Mouse (Mus musculus): Measurements from ENCODE around the gene Gm49450. TPM values are rescaled to one million over a fixed set of nuclear protein-coding genes. Genes with fewer than 3 reads are reported as not detected.
"Not testable (repeated sequence)": the region's sequence is repeated elsewhere in the genome, so short reads cannot be mapped to it uniquely, and the experiment has no call there.

Gene Gm49450
- total RNA-seq, 2 experiments from 2014 or later, result not detected

- DNase-seq (ENCODE audit: low spot score in 2 of 2), result no peak
Observed at GRCm38 (mm10) chr15:98957475-98957874, 4.1 kb upstream of the Gm49450 start.

GRCm38 (mm10) chr15:98956000-98956399, 2.6 kb upstream of the Gm49450 start:
- DNase-seq (ENCODE audit: low spot score in 2 of 2), result no peak

GRCm38 (mm10) chr15:98955324-98955723, 2.0 kb upstream of the Gm49450 start:
- DNase-seq (ENCODE audit: low spot score in 2 of 2), result no peak

- peak in 1 of 2 experiments; percentile 60 for DNase-seq (ENCODE audit: low spot score in 2 of 2)
Observed at GRCm38 (mm10) chr15:98954425-98955253, 1.3 kb upstream of the Gm49450 start.

- peak in 1 of 2 experiments; percentile 63 for DNase-seq (ENCODE audit: low spot score in 2 of 2)
Observed at GRCm38 (mm10) chr15:98952751-98953400, 475 bp downstream of the Gm49450 start.

GRCm38 (mm10) chr15:98952063-98952455, 1.3 kb downstream of the Gm49450 start:
- no peak for DNase-seq (ENCODE audit: low spot score in 2 of 2)

GRCm38 (mm10) chr15:98951122-98952062, 2.0 kb downstream of the Gm49450 start:
- DNase-seq (ENCODE audit: low spot score in 2 of 2), result not testable (repeated sequence)

GRCm38 (mm10) chr15:98949607-98949892, 3.8 kb downstream of the Gm49450 start:
- DNase-seq (ENCODE audit: low spot score in 2 of 2), result no peak

GRCm38 (mm10) chr15:98948857-98949606, 4.3 kb downstream of the Gm49450 start:
- DNase-seq (ENCODE audit: low spot score in 2 of 2), result no peak

- DNase-seq (ENCODE audit: low spot score in 2 of 2), result no peak
Observed at GRCm38 (mm10) chr15:98948382-98948781, 5.0 kb downstream of the Gm49450 start.

GRCm38 (mm10) chr15:98947884-98948283, 5.5 kb downstream of the Gm49450 start:
- no peak for DNase-seq (ENCODE audit: low spot score in 2 of 2)

GRCm38 (mm10) chr15:98943133-98943532, 10.2 kb downstream of the Gm49450 start:
- DNase-seq (ENCODE audit: low spot score in 2 of 2), result no peak

- DNase-seq (ENCODE audit: low spot score in 2 of 2), result no peak
Observed at GRCm38 (mm10) chr15:98942081-98942480, 11.3 kb downstream of the Gm49450 start.

GRCm38 (mm10) chr15:98941539-98941938, 11.8 kb downstream of the Gm49450 start:
- no peak for DNase-seq (ENCODE audit: low spot score in 2 of 2)

GRCm38 (mm10) chr15:98940816-98941215, 12.5 kb downstream of the Gm49450 start:
- DNase-seq (ENCODE audit: low spot score in 2 of 2), result no peak

GRCm38 (mm10) chr15:98934217-98934839, 19.0 kb downstream of the Gm49450 start, which contains the start of gene Tuba1b:
TSS of gene Tuba1b (minus strand) at chr15:98934565.
- peak; percentile 92 to 94 for DNase-seq (ENCODE audit: low spot score in 2 of 2)

- DNase-seq (ENCODE audit: low spot score in 2 of 2), result peak; percentile 93 to 98
Observed at GRCm38 (mm10) chr15:98933833-98934216, 19.5 kb downstream of the Gm49450 start.

GRCm38 (mm10) chr15:98933004-98933671, 20.2 kb downstream of the Gm49450 start:
- not testable (repeated sequence) for DNase-seq (ENCODE audit: low spot score in 2 of 2)

- no peak for DNase-seq (ENCODE audit: low spot score in 2 of 2)
Observed at GRCm38 (mm10) chr15:98930998-98931397, 22.4 kb downstream of the Gm49450 start.

All from layer of hippocampus, adult 18-20 months (tissue).